Mouse (Mus musculus): Measurements from ENCODE around the gene Atp13a5. TPM values are rescaled to one million over a fixed set of nuclear protein-coding genes. Genes with fewer than 3 reads are reported as not detected.

Gene Atp13a5
- polyA plus RNA-seq (2021): not detected

GRCm38 (mm10) chr16:29378458-29378857 lies at the start of gene Atp13a5:
TSS of gene Atp13a5 (minus strand) at chr16:29378732.
- TF ChIP-seq CTCF (IDR thresholded peaks at IDR 0.05): no peak
- H3K27me3 ChIP-seq: peaks cover 9% of the 10 kb centered on the region
- POLR2A ChIA-PET: no interaction called here
- ATAC-seq (no peak), DNase-seq (ENCODE audit: low read depth, low spot score) (no peak)
- in situ Hi-C loops (cut with MboI; ENCODE audit: low pct_unique_long_range_greater_than_20kb): no loop called here
- CTCF ChIA-PET: no interaction called here

DNA sequence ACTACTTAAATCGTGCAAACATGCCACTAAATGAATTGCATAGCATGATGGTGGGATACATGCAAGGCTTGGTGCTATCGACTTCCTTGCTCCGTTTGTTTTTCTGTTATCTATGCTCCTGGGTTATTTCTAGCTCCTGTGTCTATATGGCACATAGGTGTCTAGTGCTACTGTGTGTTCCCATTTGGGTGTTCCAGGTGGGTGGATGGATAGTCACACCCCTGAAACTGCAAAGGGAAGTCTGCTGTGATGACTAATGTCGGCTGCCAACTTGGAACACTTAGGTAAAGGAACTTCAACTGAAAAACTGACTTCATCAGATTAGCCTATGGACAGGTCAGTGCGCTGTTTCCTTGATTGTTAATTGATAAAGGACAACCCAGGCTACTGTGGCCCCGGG lies 36.3 kb upstream of the Atp13a5 start:
- POLR2A ChIA-PET: no interaction called here
- DNase-seq (ENCODE audit: low read depth, low spot score): no peak
- TF ChIP-seq CTCF (IDR thresholded peaks at IDR 0.05): no peak
- H3K27me3 ChIP-seq: peaks cover 8% of the 10 kb centered on the region
- ATAC-seq: no peak
- CTCF ChIA-PET: interaction anchor here (0.9 kb wide), 1 partner anchor 300 kb away, joined by 3 read pairs; no protein-coding TSS in a partner anchor
- in situ Hi-C loops (cut with MboI; ENCODE audit: low pct_unique_long_range_greater_than_20kb): loop anchor here (25.0 kb wide), 1 partner anchor 578 kb away; no protein-coding TSS in a partner anchor

DNA sequence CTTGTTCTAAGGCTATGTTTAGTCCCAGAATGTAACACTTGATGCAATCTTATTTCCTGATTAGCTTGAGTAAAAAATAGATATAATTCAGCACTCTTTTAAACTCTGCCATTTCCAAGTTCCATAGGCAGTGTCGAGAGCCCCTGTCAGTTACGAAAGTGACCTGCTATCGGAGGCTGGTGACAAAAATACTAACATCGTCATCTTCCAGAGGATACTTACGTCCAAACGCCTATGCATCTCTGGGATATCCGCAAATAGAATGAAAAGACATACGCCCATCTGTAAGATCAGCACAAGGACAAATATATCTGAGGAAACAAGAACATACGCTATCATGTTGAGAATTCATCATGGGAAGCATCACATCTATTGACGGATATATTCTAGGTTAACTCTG lies 28.8 kb upstream of the Atp13a5 start:
- in situ Hi-C loops (cut with MboI; ENCODE audit: low pct_unique_long_range_greater_than_20kb): loop anchor here (25.0 kb wide), 1 partner anchor 570 kb away; no protein-coding TSS in a partner anchor
- POLR2A ChIA-PET: no interaction called here
- TF ChIP-seq CTCF (IDR thresholded peaks at IDR 0.05): no peak
- CTCF ChIA-PET: no interaction called here
- ATAC-seq (no peak), DNase-seq (ENCODE audit: low read depth, low spot score) (no peak)
- peaks cover 23% of the 10 kb centered on the region for H3K27me3 ChIP-seq

GRCm38 (mm10) chr16:29399079-29399478 lies 20.5 kb upstream of the Atp13a5 start:
- H3K27me3 ChIP-seq: peaks cover 20% of the 10 kb centered on the region
- ATAC-seq (no peak), DNase-seq (ENCODE audit: low read depth, low spot score) (no peak)
- in situ Hi-C loops (cut with MboI; ENCODE audit: low pct_unique_long_range_greater_than_20kb): no loop called here
- TF ChIP-seq CTCF (IDR thresholded peaks at IDR 0.05): no peak
- ChIA-PET POLR2A (no interaction called here), CTCF (no interaction called here)

- in situ Hi-C loops (cut with MboI; ENCODE audit: low pct_unique_long_range_greater_than_20kb): no loop called here
- ATAC-seq (no peak), DNase-seq (ENCODE audit: low read depth, low spot score) (no peak)
- ChIA-PET CTCF (no interaction called here), POLR2A (no interaction called here)
- TF ChIP-seq CTCF (IDR thresholded peaks at IDR 0.05): no peak
- H3K27me3 ChIP-seq: peaks cover 27% of the 10 kb centered on the region
Observed at GRCm38 (mm10) chr16:29384781-29385180, 6.2 kb upstream of the Atp13a5 start.

DNA sequence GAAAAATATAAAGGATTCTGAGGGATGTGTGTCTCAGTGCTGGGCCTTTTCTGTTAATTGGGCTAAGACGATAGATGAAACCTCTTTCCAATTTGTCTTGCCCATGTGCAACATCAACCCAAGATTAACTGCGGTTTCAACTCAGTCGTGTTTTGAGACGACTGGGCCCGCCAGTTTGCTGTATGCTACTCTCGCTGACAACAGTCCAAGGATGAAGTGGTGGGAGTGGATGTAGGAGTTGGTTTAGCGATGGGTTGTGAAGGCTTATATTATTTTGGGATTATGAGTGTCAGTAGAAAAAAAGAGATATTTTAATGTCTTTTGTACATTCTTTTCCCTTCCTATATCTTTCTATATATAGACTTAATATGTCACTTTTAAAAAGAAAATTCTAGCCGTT lies 3.9 kb downstream of the Atp13a5 start:
- DNase-seq (ENCODE audit: low read depth, low spot score) (no peak), ATAC-seq (no peak)
- POLR2A ChIA-PET: no interaction called here
- H3K27me3 ChIP-seq: peaks cover 19% of the 10 kb centered on the region
- CTCF ChIA-PET: no interaction called here
- no peak for TF ChIP-seq CTCF (IDR thresholded peaks at IDR 0.05)
- in situ Hi-C loops (cut with MboI; ENCODE audit: low pct_unique_long_range_greater_than_20kb): no loop called here

DNA sequence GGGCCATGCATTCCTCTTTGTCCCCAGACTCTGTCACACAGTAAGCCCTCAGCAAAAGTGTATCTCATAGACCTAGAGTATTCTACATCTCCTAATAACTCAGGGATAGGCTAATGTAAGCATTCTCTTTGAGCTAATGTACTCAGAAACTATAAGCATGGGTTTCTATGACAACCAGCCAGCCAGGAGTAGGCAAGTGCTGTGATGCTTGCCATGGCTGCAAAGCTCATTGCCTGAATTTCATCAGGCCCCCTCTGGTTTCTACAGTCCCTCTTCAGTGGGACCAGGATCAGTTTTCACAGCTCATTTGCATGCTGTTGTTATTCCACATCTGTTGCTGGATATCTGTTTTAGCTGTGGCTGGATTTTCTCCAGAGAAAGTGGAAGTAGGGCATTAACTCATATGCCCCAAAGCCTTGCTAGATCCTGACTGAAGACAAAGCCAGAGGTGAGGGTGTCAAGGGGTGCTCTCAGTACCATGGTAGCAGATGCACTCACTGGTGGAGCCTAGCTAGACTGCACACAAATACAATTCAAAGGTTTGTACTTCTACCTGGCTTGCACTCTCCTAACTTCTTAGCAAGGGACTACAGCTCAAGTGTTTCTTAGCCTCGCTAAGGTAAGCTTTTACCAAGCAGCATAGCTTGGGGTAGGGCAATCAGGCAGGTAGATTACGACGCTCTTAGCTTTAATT lies 47.0 kb downstream of the Atp13a5 start:
- DNase-seq (ENCODE audit: low read depth, low spot score): no peak
- in situ Hi-C loops (cut with MboI; ENCODE audit: low pct_unique_long_range_greater_than_20kb): no loop called here

GRCm38 (mm10) chr16:29330948-29331347 lies 47.6 kb downstream of the Atp13a5 start:
- H3K27me3 ChIP-seq: peaks cover 23% of the 10 kb centered on the region
- no peak for DNase-seq (ENCODE audit: low read depth, low spot score)
- ChIA-PET POLR2A (no interaction called here), CTCF (no interaction called here)
- no peak for ATAC-seq
- in situ Hi-C loops (cut with MboI; ENCODE audit: low pct_unique_long_range_greater_than_20kb): no loop called here
- no peak for TF ChIP-seq CTCF (IDR thresholded peaks at IDR 0.05)

More for the DNA sequence above, 47.0 kb downstream of the Atp13a5 start:
- ATAC-seq: no peak
- H3K27me3 ChIP-seq: peaks cover 21% of the 10 kb centered on the region
- TF ChIP-seq CTCF (IDR thresholded peaks at IDR 0.05): no peak
- POLR2A ChIA-PET: no interaction called here
- CTCF ChIA-PET: interaction anchor here (0.8 kb wide), 1 partner anchor 9 kb away, joined by 5 read pairs; no protein-coding TSS in a partner anchor

- H3K27me3 ChIP-seq: peaks cover 33% of the 10 kb centered on the region
- ATAC-seq (no peak), DNase-seq (ENCODE audit: low read depth, low spot score) (no peak)
- CTCF ChIA-PET: no interaction called here
- in situ Hi-C loops (cut with MboI; ENCODE audit: low pct_unique_long_range_greater_than_20kb): no loop called here
- no peak for TF ChIP-seq CTCF (IDR thresholded peaks at IDR 0.05)
- POLR2A ChIA-PET: no interaction called here
Observed at GRCm38 (mm10) chr16:29329213-29329612, 49.3 kb downstream of the Atp13a5 start.

GRCm38 (mm10) chr16:29327910-29328309 lies 50.6 kb downstream of the Atp13a5 start:
- peaks cover 42% of the 10 kb centered on the region for H3K27me3 ChIP-seq
- DNase-seq (ENCODE audit: low read depth, low spot score) (no peak), ATAC-seq (no peak)
- CTCF ChIA-PET: no interaction called here
- in situ Hi-C loops (cut with MboI; ENCODE audit: low pct_unique_long_range_greater_than_20kb): no loop called here
- TF ChIP-seq CTCF (IDR thresholded peaks at IDR 0.05): no peak
- POLR2A ChIA-PET: no interaction called here

DNA sequence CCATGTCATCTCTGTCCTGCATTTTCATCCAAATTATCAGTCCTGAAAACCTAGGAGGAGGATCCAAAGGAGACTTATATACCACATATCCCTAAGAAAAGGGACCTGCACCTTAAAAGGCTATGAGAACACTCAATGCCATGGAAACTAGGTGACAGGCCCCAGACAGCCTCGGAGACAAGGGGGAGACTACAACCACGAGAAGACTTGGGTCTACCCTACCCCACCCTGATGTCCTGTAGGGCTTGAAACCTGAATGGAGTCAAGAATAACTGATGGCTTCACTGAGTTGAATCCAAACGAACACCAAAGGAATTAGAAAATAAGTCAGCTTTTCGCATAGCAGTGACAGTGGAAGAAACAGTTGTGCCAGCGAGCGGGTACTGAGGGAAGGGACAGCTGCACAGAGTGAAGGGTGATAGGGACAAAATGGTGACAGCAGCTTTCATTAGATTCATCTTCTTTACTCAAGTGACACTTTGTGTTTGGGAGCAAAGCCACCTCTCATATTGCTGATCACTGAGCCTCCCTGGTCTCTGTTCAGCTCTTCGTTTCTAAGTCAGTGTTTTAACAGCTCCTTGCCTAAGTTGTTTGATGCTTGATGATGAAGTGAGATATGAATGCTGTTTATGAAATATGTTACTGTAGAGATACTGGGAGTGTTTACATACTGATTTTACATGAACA lies 53.2 kb downstream of the Atp13a5 start:
- in situ Hi-C loops (cut with MboI; ENCODE audit: low pct_unique_long_range_greater_than_20kb): no loop called here
- DNase-seq (ENCODE audit: low read depth, low spot score): no peak
- TF ChIP-seq CTCF (IDR thresholded peaks at IDR 0.05): no peak
- H3K27me3 ChIP-seq: peaks cover 40% of the 10 kb centered on the region
- CTCF ChIA-PET: no interaction called here
- ATAC-seq: no peak
- POLR2A ChIA-PET: no interaction called here
